Mouse (Mus musculus) kidney, embryonic 14.5 days (tissue): ENCODE results near the gene Rps17. TPM values are rescaled to one million over a fixed set of nuclear protein-coding genes. Genes with fewer than 3 reads are reported as not detected.

ENCODE experiments used
- ATAC-seq: fragments of 200-750 bp; cut with Nextera tagmentation; 2 replicates; pipeline ENCODE4 v1.8.0; 2017; ENCODE audit warnings: moderate number of reproducible peaks, mild to moderate bottlenecking, moderate TSS enrichment, moderate library complexity; ENCODE audit not compliant: low FRiP score, low TSS enrichment
- H3K27ac ChIP-seq: fragments of 300-500 bp; sonication (generic); 2 replicates; pipeline ENCODE4 v1.5.1; 2014; ENCODE audit warnings: low read depth, mild to moderate bottlenecking, low read length, moderate library complexity, mixed read lengths
- H3K27me3 ChIP-seq: fragments of 300-500 bp; sonication (generic); 2 replicates; pipeline ENCODE4 v1.6.1; 2014; ENCODE audit warnings: mild to moderate bottlenecking, low read length; ENCODE audit not compliant: control insufficient read depth, insufficient read depth
- H3K36me3 ChIP-seq: fragments of 300-500 bp; sonication (generic); 2 replicates; pipeline ENCODE4 v1.6.1; 2014; ENCODE audit warnings: low read length, mixed read lengths; ENCODE audit not compliant: control insufficient read depth, insufficient read depth
- H3K4me1 ChIP-seq: fragments of 300-500 bp; sonication (generic); 2 replicates; pipeline ENCODE4 v1.6.1; 2014; ENCODE audit warnings: low read length, mixed read lengths; ENCODE audit not compliant: control insufficient read depth, insufficient read depth
- H3K4me2 ChIP-seq: fragments of 300-500 bp; sonication (generic); replicated peaks from 2 replicates; pipeline ENCODE4 v1.6.1; 2014; ENCODE audit warnings: low read depth, mild to moderate bottlenecking, low read length
- H3K4me3 ChIP-seq: fragments of 300-500 bp; sonication (generic); 2 replicates; pipeline ENCODE4 v1.5.1; 2014; ENCODE audit warnings: mild to moderate bottlenecking, low read length
- H3K9ac ChIP-seq: fragments of 300-500 bp; sonication (generic); 2 replicates; pipeline ENCODE4 v1.6.1; 2014; ENCODE audit warnings: low read depth, mild to moderate bottlenecking, low read length, moderate library complexity
- H3K9me3 ChIP-seq: fragments of 300-500 bp; sonication (generic); 2 replicates; pipeline ENCODE4 v1.6.1; 2016; ENCODE audit warnings: low read length; ENCODE audit not compliant: control insufficient read depth
- WGBS: fragments of 180-500 bp; shearing (Covaris S2); extraction: QIAGEN DNeasy Blood & Tissue Kit; methylation state at CpG from one replicate; pipeline ENCODE4 v1.1.7; 2014; 5-methylcytosine and 5-hydroxymethylcytosine counted together
- polyA plus RNA-seq: library from polyadenylated mRNA; unstranded; fragments of >200 nt; fragmentation: Nextera tagmentation; extraction: Ambion mirVana; gene quantifications from 2 replicates; pipeline ENCODE4 v1.2.1, GENCODE M21; 2014

Rps17 gene
- polyA plus RNA-seq, 1 experiment from 2014 or later = 1,503 TPM

- 73% methylated on average over 4 of the region's 4 CpGs for WGBS
- Histone ChIP-seq H3K4me1 (no peaks in the 10 kb centered on the region), H3K27me3 (no peaks in the 10 kb centered on the region), H3K4me3 (no peak overlapping the region), H3K27ac (no peak overlapping the region), H3K9me3 (no peaks in the 10 kb centered on the region), H3K36me3 (no peaks in the 10 kb centered on the region), H3K9ac (no peak overlapping the region), H3K4me2 (no peak overlapping the region)
- no peak for ATAC-seq
These were observed 6.8 kb upstream of the Rps17 start for GRCm38 (mm10) chr7:81351826-81352225.

GRCm38 (mm10) chr7:81348206-81348605 is 3.2 kb upstream of the Rps17 start:
- H3K9ac ChIP-seq = no peak overlapping the region
- H3K27ac ChIP-seq = no peak overlapping the region
- H3K4me1 ChIP-seq = peaks cover 7% of the 10 kb centered on the region; the same call in 1 of the 2 replicates
- WGBS = 82% methylated on average over 7 of the region's 7 CpGs
- H3K27me3 ChIP-seq = no peaks in the 10 kb centered on the region
- no peak for ATAC-seq
- peaks cover 9% of the 10 kb centered on the region for H3K36me3 ChIP-seq
- no peak overlapping the region for H3K4me2 ChIP-seq
- no peak overlapping the region for H3K4me3 ChIP-seq
- H3K9me3 ChIP-seq = no peaks in the 10 kb centered on the region

GRCm38 (mm10) chr7:81345447-81346170 is 555 bp upstream of the Rps17 start:
- peak overlapping the region; percentile 98 for H3K4me3 ChIP-seq
- peak overlapping the region; percentile 45 for H3K4me2 ChIP-seq
- WGBS = 60% methylated on average over 15 of the region's 15 CpGs
- H3K36me3 ChIP-seq = peaks cover 33% of the 10 kb centered on the region
- H3K9me3 ChIP-seq = no peaks in the 10 kb centered on the region
- peaks cover 13% of the 10 kb centered on the region; the same call in 1 of the 2 replicates for H3K4me1 ChIP-seq
- H3K27ac ChIP-seq = 0 out of 2 replicates have a peak overlapping the region, but pooled peaks have one; percentile 51
- peak overlapping the region; percentile 58 for H3K9ac ChIP-seq
- H3K27me3 ChIP-seq = no peaks in the 10 kb centered on the region
- peak; percentile 21; the same call in 1 of the 2 replicates for ATAC-seq

- H3K4me3 ChIP-seq = peak overlapping the region; percentile 98
- peaks cover 13% of the 10 kb centered on the region; the same call in 1 of the 2 replicates for H3K4me1 ChIP-seq
- peak overlapping the region; percentile 95 for H3K4me2 ChIP-seq
- H3K9me3 ChIP-seq = no peaks in the 10 kb centered on the region
- H3K36me3 ChIP-seq = peaks cover 50% of the 10 kb centered on the region
- no peaks in the 10 kb centered on the region for H3K27me3 ChIP-seq
- peak overlapping the region; percentile 99 for H3K9ac ChIP-seq
- ATAC-seq = no peak
- 7% methylated on average over 10 of the region's 10 CpGs for WGBS
- H3K27ac ChIP-seq = no peak overlapping the region
These were observed 1.2 kb downstream of the Rps17 start for GRCm38 (mm10) chr7:81343831-81344230.

- no peak for ATAC-seq
- Histone ChIP-seq H3K9ac (peak overlapping the region; percentile 99), H3K27me3 (no peaks in the 10 kb centered on the region), H3K9me3 (no peaks in the 10 kb centered on the region), H3K4me2 (peak overlapping the region; percentile 95), H3K27ac (no peak overlapping the region), H3K36me3 (peaks cover 55% of the 10 kb centered on the region), H3K4me3 (peak overlapping the region; percentile 98), H3K4me1 (peaks cover 13% of the 10 kb centered on the region; the same call in 1 of the 2 replicates)
- WGBS = 34% methylated on average over 8 of the region's 8 CpGs
These were observed 1.7 kb downstream of the Rps17 start for GRCm38 (mm10) chr7:81343316-81343715.

- no peak for ATAC-seq
- peaks cover 60% of the 10 kb centered on the region for H3K36me3 ChIP-seq
- H3K9ac ChIP-seq = peak overlapping the region; percentile 99
- 71% methylated on average over 8 of the region's 8 CpGs for WGBS
- no peaks in the 10 kb centered on the region for H3K27me3 ChIP-seq
- peaks cover 13% of the 10 kb centered on the region; the same call in 1 of the 2 replicates for H3K4me1 ChIP-seq
- peak overlapping the region; percentile 98 for H3K4me3 ChIP-seq
- H3K4me2 ChIP-seq = peak overlapping the region; percentile 95
- H3K27ac ChIP-seq = no peak overlapping the region
- H3K9me3 ChIP-seq = no peaks in the 10 kb centered on the region
These were observed 2.5 kb downstream of the Rps17 start for GRCm38 (mm10) chr7:81342356-81343094.

- Histone ChIP-seq H3K27ac (no peak overlapping the region), H3K4me1 (peaks cover 13% of the 10 kb centered on the region; the same call in 1 of the 2 replicates), H3K9me3 (no peaks in the 10 kb centered on the region), H3K4me3 (no peak overlapping the region), H3K9ac (no peak overlapping the region), H3K36me3 (peaks cover 60% of the 10 kb centered on the region), H3K4me2 (no peak overlapping the region), H3K27me3 (no peaks in the 10 kb centered on the region)
- no peak for ATAC-seq
- 63% methylated on average over 3 of the region's 3 CpGs for WGBS
These were observed 3.5 kb downstream of the Rps17 start for GRCm38 (mm10) chr7:81341563-81341962.

- H3K4me3 ChIP-seq = no peak overlapping the region
- no peak overlapping the region for H3K4me2 ChIP-seq
- H3K9ac ChIP-seq = no peak overlapping the region
- no peaks in the 10 kb centered on the region for H3K27me3 ChIP-seq
- peaks cover 13% of the 10 kb centered on the region; the same call in 1 of the 2 replicates for H3K4me1 ChIP-seq
- H3K27ac ChIP-seq = no peak overlapping the region
- WGBS = 86% methylated on average over 4 of the region's 4 CpGs
- H3K36me3 ChIP-seq = peaks cover 63% of the 10 kb centered on the region
- no peak for ATAC-seq
- no peaks in the 10 kb centered on the region for H3K9me3 ChIP-seq
These were observed 5.3 kb downstream of the Rps17 start for GRCm38 (mm10) chr7:81339783-81340182.

GRCm38 (mm10) chr7:81338522-81338873 is 6.6 kb downstream of the Rps17 start:
- ATAC-seq = no peak
- no peak overlapping the region for H3K9ac ChIP-seq
- no peak overlapping the region for H3K4me2 ChIP-seq
- peaks cover 10% of the 10 kb centered on the region; the same call in 1 of the 2 replicates for H3K4me1 ChIP-seq
- no peak overlapping the region for H3K27ac ChIP-seq
- peaks cover 62% of the 10 kb centered on the region for H3K36me3 ChIP-seq
- 89% methylated on average over 3 of the region's 3 CpGs for WGBS
- H3K4me3 ChIP-seq = no peak overlapping the region
- no peaks in the 10 kb centered on the region for H3K9me3 ChIP-seq
- no peaks in the 10 kb centered on the region for H3K27me3 ChIP-seq
